Mouse (Mus musculus): Measurements from ENCODE around the gene Iqcm.
"Not testable (repeated sequence)": the region's sequence is repeated elsewhere in the genome, so short reads cannot be mapped to it uniquely, and the experiment has no call there.

DNA sequence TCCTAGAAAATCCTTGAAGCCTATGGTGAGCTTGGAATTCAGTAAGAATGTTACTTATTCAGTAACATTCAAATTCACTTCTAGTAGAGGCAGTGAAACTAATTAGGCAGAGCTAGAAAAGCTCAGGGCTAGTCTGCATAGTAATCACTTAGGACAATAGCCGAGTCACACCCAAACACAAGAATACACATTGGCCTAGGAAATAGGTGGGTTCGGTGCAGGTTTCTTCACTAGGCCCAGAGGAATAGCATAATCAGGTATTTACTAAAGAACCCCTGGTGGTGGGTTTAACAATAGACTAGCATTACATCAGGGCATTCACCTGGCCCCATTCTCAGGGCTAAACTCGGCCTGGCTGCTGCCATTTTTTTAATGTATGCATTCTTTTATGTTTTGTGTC, 32.8 kb upstream of the Iqcm start:
- TF ChIP-seq POLR2A (IDR thresholded peaks at IDR 0.05; ENCODE audit: control insufficient read depth, low read depth, low read length); CTCF (IDR thresholded peaks at IDR 0.05; ENCODE audit: control insufficient read depth, insufficient read depth, insufficient replicate concordance, low read depth, low read length): not testable (repeated sequence)

Data from testis, adult 2 months (tissue).